Mouse (Mus musculus): Measurements from ENCODE around the gene Vps4b.

DNA sequence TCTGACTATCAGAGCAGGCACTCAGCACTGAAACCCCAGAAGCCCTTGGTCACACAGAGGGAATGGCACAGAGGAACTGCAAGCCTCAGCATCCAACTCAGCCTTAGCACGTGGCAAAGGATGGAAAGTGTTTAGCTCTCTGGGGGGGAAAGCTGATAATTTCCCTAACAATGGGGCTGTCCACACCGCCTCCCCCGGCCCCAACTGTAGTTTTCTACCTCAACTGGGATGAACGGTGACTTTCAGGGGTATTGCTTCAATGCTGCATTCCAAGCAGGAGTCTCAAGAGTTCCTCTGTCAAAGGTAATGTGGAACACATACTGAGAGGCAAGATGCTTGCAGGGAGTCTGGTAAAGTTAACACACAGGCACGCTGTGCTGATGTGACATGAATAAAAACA lies 74.5 kb downstream of the Vps4b start:
- TF ChIP-seq CTCF (IDR thresholded peaks at IDR 0.05; ENCODE audit: borderline replicate concordance, control insufficient read depth, extremely low read depth, insufficient read depth, low read length, poor library complexity): no peak
- TF ChIP-seq POLR2A (IDR thresholded peaks at IDR 0.05; ENCODE audit: control insufficient read depth, extremely low read depth, insufficient read depth, low read length, poor library complexity): no peak

All from thymus, adult 2 months (tissue).